Mouse (Mus musculus) thymus, postnatal 4 days (tissue): ENCODE results near the gene Copz2.
"Not testable (repeated sequence)": the region's sequence is repeated elsewhere in the genome, so short reads cannot be mapped to it uniquely, and the experiment has no call there.

Source experiments
- DNase-seq: peaks from one replicate; pipeline ENCODE4 v3.0.0; 2021

Copz2 gene

DNA sequence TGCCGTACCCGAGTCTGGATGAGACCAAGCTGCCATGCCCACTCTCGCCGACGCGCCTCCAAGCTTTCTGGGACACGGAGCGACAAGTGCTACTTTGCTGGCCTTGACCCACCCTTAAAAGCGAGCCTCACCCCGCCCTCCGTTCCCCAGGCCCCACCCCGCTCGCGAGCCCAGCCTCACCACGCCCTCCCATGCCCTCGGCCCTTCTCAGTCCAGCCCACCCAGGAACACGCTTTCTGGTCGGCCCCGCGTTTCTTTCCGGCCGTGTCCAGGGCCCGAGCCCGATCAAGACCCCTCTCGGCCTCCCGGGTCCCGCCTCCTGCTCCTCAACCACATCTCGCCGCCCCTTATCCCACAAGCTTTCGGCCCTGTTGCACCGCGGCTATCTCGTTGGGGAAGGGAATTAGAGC is 20.3 kb upstream of the Copz2 start:
- peak; percentile 79 for DNase-seq

DNA sequence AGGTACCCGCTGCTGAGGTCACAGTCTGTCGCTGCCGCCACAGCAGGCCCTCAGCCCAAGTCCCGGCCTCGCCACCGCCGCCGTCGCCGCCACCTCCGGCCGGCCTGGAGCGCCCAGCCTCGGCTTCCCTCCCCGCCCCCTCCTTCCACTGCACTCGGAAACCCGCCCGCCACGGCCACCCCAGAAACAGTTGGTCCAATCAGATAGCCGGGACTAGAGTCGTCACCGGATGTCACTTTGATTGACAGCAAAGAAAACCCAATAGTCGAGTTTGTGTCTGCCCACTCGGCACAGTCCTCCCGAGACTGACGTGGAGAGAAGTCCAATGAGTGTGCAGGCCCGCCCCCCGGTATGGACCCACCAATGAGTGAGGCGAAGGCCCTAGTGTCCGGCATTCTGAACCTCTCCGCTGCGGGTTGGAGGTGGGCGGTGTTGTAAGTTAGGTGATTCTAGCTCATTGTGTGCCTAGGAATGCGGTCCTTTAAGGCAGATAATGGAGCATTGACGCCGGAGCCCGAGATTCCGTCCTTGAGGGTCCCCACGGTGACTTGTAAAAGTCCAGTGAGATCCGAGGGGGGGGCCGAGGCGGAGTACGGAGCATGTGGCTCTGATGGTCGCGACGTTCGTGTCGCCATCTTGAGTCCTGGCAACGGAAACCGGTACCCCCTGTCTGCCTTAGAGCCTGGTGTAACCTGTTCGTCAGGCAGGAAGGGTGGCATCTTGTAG is 19.7 kb upstream of the Copz2 start, which contains the start of gene Nfe2l1:
Nfe2l1 (minus strand) TSS at position 156 of the 726 bp plus-strand sequence.
- peak; percentile 94 for DNase-seq

DNA sequence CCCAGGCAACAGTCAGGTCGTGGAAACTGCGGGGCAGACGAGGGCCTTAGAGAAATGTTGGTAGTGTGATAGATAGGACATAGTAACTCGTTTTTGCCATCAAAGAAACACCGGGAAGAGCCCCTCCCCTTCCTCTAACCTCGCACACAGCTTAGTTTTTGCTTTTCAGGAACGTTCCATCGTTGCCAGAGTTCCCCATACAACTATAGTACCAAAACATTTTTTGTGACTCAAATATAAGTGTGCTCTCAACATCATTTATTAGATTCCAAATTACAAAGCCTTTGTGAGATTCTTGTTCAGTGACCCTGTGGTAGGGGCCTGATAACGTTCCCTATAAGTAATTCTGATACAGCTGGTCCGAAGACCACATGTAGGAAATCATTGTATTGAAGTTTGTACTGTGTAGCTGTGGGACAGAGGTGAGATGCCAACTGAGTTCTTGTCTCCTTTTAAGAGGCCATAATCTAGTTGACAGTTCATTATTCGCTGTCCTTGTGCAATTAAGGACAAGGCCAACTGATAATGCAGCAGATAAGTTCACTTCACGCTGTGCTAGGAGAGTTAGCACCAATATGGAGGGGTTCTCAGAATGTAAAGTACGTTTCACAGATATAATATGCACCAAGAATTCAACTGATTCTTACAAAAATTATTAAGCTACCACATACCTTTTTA is 19.0 kb upstream of the Copz2 start:
- DNase-seq = no peak

DNA sequence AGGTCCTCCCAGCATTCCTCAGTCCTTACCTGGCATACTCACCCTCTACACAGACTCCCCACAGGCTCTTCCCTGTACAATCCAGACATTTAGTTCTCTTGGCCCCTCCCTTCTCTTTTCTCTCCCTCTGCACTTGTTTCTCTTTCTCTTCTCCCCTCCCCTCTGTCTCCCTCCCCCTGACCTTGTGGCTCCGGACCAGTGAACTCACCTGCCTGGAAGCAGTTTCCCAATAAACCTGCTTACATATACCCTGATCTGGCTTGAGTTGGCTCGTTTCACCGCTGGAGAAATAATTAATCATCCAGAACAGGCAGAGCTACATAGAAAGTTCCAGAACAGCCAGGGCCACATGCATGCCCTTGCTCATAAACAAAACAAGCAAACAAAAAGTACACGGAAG is 18.2 kb upstream of the Copz2 start:
- no peak for DNase-seq

DNA sequence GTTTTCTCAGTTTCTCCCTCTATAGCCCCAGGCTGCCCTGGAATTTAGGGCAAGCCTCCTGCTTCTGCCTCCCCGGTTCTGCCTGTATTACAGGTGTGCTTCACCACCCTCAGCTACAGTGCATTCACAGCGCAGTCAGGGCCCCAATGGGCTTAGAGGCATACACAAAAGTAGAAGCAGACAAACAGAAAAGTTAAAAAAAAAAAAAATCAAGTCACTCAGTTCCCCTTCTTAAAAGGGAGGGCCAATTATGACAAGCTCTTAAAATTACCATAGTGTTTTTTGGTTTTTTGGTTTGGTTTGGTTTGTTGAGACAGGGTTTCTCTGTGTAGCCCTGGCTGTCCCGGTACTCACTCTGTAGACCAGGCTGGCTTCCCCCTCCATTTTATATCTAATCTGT is 17.1 kb upstream of the Copz2 start:
- DNase-seq = no peak

DNA sequence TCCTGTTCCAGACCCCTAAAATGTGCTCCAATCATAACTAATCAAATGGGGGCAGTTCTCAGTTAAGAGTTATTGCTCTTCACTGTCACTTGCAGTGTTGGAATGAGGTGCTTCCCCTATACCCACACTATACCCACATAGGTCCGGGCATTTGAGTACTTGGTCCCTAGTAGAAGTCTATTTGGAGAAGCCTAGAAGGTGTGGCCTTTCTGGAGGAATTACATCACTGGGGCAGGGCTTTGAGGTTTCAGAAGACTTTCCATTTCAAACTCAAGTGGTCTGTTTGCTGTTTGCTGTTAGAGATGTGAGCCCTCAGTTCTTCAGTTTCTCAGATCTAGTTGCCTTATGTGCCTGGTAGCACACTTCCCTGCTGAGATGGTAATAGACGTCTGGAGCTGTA is 16.7 kb upstream of the Copz2 start:
- DNase-seq = no peak

DNA sequence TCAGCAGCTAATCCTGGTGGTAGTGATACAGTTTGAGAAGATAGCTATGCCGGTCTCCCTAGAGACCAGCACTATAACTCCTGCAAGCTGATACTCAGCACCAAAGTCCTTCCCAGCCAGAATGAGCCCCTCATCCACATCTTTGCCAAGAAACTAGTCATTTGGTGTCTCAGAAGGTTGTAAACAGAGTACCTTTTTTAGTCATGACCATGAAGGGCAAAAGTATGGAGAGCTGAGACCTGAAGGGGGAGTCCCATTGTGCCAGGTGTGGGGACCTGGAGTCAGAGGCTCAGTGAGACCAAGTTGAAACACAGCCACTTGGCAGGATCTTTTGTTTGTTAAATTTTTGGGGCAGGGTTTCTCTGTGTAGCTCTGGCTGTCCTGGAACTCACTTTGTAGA is 15.5 kb upstream of the Copz2 start:
- DNase-seq = no peak

DNA sequence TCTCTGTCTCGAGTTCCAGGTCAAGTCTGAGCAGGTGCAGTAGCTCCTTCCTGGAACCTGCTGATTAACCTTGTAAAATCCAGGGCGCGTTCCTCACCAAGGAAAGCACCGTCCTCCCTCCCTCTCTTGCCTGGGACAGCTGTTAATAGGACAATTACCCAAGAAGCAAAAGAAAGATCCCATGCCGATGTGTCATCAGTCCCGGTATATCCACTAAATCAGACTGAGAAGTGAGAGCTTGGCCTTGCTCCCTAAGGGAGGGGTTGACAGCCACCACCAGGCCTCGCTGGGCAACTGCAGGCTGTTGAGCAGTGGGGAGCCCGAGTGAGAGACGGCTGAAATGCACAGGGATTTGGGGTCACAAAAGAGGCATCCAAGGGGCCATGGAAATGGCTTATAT is 12.4 kb upstream of the Copz2 start:
- DNase-seq = no peak

DNA sequence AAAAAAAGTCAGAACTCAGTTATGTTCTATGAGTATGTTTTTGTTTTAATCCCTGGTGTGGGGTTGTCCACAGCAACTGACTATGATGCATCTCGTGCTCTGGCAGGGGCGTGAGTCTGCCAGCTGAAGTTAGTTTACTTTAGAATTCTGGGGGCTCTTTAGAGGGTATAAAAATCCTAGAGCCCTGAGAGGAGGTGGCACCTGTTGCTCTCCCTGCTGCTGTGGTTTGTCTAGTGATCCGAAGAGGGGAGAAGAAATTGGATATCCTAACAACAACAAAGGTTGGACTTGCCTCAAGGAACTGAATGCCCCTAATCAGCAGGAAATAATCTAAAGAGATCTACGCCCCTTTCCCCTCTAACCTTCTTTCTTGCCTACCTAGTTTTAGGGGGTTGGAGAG is 11.3 kb upstream of the Copz2 start:
- no peak for DNase-seq

DNA sequence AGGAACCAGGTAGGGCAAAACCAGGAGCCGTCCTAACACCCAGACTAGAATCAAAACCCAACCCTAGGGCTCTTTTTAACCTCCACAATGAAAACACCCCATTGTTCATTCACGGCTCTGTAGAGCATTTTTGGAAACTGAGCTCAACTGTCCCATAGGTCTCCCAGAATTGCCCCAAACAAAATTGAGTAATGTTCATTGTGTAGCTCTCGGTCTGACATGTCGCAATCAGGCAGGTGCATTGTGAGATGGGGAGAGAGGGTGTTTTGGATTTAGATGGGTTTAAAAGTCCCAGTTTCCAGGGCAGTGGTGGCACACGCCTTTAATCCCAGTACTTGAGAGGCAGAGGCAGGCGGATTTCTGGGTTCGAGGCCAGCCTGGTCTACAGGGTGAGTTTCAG is 10.2 kb upstream of the Copz2 start:
- DNase-seq = no peak

DNA sequence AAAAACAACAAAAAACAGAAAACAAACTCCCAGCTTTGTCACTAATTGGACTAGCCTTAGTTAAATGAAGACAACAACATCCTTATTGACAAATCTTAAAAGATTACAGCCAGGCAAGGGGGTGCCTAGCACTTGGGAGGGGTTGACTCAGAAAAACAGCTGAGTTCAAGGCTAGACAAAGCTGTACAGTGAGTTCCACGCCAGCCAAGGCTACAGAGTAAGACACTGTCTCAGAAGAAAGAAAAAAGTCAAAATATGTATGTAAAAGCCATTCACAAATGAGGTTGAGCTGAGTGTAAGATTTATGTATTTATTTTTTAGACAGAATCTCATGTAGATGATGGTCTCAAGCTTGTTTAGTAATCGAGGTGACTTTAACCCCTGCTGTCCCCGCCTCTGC is 9.8 kb upstream of the Copz2 start:
- no peak for DNase-seq

DNA sequence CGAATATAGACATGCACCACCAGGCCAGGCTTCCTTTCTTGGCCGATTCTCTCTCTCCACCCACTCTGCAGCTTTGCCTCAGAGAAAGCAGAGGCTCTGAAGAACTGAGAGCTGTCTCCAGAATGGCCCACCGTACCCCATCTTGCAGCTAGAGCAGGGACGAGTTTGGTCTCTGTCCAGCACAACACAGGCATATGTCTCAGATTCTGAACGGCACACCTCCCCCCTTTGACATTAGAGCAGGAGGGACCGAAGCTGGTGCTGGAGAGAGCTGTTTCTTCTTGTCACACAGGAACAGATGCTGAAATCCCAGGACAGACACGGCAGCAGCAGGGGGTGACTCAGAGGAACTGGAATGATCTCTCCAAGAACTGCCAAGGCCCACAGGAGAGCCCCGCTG is 9.4 kb upstream of the Copz2 start:
- DNase-seq = no peak

DNA sequence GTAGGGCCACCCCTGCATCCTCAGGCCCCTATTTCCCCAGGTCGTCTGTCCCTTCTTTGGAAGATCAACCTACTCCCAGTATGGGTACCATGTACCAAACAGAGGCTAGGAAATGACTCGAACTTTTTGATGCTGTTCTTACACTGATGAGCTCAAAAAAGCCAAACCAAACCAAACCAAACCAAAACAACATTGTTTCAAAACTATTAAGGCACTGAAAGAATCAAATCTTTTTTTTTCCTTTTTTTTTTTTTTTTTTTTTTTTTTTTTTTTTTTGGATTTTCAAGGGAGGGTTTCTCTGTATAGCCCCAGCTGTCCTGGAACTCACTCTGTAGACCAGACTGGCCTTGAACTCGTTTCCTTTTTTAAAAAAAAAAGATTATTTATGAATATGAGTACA is 6.0 kb upstream of the Copz2 start:
- no peak for DNase-seq

DNA sequence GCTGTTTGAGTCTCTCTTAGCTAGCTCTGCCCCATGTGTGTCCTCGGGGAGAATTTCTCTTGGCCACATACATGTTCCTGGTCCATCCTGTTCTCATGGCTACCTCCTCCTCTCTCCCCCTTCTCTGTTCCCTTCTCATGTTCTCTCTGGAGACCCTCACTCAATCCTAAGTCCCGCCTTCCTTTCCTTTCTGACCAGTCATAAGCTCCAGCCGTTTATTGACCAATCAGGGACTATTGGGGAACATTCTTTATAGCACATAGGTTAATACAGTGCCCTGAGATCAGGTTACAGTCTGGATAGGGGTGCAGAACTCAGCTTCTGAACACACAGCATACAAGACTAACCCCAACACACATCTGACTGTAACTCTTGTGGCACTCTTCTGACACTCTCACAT is 2.4 kb upstream of the Copz2 start:
- DNase-seq = no peak

DNA sequence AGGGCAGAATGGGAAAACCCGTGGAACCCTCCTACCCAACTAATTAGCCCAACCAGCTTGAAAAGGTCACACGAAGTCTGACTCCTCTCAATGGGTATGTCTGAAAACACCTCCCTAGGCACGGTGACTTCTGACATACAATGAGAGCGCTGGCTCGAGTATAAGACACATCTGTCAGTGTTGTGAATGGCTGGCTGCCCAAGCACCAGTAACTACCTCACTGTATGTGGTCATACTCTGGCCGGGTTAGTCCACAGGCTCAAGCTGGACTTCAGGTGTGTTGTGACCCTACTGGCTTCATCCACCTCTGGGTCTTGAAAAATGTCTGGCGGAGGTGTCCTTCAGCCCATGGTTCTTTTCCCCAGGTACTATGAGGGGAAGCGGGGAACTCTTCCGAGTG is 976 bp upstream of the Copz2 start:
- no peak for DNase-seq

DNA sequence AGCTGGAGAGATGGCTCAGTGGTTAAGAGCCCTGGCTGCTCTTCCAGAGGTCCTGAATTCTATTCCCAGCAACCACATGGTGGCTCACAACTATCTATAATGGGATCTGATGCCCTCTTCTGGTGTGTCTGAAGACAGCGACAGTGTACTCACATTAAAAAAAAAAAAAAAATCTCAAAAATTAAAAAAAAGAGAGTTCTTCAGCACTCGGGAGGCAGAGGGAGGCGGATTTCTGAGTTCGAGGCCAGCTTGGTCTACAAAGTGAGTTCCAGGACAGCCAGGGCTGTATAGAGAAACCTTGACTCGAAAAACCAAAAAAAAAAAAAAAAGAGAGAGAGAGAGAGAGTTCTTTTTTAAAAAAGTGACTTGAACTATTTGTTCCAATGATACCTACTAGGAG is 525 bp upstream of the Copz2 start:
- not testable (repeated sequence) for DNase-seq

DNA sequence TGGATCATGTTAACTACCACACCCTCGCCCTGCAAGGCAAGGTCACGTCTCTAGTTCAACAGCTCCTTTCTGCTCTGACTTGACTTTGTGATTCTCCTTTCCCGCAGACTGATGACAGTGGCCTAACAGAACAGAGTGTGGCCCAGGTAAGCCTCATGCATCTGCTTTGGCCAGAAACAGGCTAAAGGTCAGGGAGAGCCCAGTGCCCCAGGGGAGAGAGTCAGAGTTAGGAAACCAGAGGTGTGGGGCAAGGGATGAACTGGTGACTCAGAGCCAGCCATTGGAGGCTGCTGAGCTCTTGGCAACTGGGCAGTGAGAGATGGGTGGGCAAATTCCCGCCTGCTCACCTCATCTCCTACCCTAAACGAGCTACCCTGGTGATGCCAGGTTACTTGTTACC is 7.8 kb downstream of the Copz2 start:
- no peak for DNase-seq

DNA sequence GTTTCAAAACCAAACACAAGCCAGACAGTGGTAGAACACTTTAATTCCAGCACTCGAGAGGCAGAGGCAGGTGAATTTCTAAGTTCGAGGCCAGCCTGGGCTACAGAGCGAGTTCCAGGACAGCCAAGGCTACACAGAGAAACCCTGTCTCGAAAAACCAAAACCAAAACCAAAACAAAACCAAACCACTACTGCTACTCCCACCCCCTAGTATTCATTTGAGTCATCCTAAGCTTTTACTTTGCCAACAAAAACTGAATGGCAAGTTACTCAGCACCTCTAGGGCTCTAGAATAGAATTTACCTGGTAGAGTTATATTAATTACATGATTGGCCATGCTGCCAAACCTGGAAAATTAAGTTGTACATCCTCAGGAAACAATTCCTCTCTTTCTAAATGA is 10.0 kb downstream of the Copz2 start:
- no peak for DNase-seq

DNA sequence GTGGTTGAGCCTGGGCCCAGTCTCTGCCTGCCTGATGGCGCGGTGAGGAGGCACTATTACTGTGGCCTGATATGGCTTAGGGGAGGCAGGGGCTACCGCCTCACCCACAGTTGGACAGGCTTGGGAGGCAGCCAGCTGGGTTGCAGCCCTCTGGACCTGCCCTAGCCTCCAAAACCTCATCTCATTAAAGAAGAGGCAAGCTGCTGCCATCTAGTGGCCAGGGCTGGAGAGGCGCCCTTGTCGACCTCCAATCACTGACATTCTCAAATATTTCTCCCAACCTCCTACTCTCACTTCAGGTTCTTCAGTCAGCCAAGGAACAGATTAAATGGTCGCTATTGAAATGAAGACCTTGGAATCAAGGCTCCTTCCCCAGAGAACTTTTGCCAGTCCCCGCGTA is 10.9 kb downstream of the Copz2 start:
- peak; percentile 86 for DNase-seq

DNA sequence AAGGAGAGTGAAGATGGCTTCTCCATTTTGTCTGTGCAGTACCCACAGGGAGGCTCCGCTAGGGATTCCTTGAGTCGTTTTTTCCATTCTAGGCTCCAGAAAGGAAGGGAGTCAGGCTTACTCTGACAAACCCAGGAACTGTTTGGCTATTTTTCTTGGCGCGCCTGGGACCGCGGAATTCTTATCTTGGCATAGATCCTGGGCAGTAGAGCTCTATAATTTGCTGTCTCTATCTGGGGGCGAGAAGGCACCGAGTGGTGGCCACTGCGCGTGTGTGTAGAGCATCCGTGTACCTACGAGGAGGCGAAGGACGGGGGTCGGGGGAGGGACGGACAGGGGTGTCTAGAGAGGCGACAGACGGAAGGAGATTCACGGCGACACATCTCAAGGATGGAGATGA is 11.8 kb downstream of the Copz2 start:
- no peak for DNase-seq

DNA sequence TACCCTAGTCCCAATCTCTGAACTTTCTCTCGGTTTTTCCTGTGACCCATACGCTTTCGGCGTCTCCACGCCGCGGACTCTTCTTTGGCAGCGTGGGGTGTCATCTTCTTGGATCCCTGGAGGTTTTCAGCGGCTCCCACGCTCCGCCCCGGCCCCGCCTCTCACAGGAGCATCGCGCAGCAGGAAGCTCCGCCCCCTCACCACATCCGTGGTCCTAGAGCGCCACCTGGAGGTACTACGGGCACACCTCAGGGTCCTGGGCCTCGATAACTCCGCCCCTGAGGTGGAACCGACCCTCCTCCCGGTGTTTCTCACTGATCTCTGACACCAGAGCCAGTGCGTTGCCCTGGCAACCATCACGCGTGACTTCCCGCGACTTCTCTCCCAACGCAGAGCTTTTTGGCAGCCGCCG is 12.2 kb downstream of the Copz2 start:
- peak; percentile 98 for DNase-seq

DNA sequence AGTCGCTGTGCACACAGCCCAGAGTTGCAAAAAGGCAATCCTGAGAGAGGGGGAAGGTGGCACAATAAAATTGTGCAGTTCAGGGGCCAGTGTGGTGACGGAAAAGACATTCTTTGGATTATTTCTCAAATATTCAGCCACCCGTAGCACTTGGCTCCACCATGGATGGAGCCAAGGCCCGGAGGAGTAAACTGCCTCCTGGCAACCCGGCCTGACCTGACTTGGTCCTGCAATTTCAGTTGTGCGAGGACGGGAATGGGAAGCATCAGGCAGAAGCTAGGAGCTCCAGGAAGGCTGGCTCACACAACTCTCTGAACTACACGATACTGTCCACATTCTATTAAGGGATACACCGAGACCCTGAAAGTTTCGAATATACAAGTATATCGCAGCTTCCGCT is 12.9 kb downstream of the Copz2 start:
- no peak for DNase-seq

DNA sequence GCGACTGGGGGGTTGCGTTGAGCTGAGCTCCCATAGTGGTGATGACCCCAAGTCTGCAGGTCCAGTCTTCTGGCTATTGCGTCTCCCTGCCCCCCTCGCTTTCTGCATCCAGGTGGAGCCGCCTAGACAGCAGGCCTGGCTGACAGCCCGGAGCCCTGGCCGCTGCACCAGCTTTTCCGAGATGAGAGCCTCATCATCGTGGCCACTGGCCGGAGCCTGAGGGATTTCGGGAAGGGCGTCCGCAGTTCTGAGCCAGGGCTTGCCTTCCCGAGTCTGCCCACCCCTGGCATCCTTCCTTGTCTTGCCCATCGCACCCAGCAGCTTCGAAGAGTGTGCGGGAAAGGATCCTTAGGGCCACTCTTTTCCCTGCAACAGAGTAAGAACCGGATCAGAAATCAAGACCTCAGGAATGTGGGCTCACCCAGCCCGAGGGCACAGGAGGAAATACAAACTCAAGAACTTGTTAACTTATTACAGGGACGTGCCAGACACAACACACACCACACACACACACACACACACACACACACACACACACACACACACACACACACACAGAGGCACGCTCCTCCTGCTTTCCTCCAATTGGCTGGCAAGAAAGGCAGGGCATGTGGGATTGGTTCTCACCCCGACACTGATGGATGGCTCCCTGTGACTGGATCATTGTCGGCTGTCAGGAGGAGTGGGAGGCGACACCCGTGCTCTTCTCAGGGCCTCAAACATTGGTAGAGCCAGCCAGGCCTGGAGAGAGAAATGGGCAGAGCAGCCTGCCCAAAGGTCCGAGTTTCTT is 13.7 kb downstream of the Copz2 start:
- DNase-seq = no peak

DNA sequence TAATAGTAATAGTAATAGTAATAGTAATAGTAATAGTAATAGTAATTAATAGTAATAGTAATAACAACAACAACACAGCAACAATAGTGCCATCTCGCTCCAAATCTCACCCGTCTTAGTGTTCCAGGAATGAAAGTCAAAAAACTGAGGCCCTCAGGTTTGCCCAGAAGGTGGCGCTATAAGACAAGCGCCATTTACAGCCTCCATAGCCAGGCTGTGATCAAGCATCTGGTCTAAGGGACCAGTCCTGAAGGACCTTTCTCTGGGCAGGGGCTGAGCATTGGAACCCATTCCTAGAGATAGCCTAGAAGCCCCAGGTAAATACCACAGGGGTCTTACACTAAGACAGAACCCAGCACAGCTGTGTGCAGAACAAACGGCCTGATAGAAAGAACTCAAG is 17.5 kb downstream of the Copz2 start:
- peak; percentile 77 for DNase-seq
